Mouse (Mus musculus) heart, postnatal 10 days (tissue): ENCODE measurements at regions not wholly inside any gene's neighbourhood (a gene's known extent, or its start where the extent isn't known, plus 50 kb on each side); places are given as distances from the start of the nearest gene placed in this dataset.
A peak's percentile ranks its signal among the peaks of the same experiment; 100 is the strongest.

ENCODE experiments used
- DNase-seq, 2 experiments: peaks; one replicate each; pipeline ENCODE4 v3.0.0; 2021
- intact Hi-C: fragments of 180-260 bp; cut with DNase I; formaldehyde crosslinking; loops from one replicate; pipeline ENCODE4 v1.15.1; 2025

DNA sequence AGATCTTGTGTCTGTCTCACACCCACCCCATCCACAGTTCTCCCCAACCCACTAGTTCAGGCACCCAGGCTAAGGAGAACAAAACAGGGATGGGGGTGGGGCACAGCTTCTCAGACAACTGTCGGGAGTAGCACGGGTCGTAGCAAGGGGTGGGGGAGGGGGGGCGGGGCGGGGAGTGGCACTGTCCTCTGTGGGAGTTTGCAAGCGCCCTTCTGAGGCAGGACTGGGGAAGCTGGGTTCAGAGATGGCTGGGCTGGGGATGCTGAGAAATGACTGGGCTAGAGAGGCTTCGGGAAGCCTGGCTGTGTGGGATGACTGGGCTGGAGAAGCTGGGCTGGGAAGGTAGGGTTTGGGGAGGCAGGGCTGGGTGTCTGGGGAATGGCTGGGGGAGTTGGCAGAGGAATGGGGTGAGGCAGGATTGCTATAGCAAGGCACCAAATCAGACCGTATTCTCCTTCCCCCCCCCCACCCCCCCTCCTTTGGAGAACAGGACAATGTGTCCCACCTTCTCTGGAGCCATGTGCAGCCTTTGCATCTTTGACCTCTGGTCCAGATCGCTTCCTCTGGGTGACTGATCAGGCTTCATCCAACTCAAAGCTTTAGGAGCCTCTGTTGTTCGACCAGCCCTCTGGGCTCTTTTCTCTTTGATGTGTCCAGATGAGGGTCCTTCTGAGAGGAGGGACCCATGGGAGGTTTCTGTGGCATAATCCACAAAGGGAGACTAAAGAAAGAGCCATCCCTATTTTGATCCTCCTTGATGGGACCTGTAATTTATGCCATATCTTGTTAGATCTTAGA lies 131.2 kb upstream of the Jade1 start:
- intact Hi-C loops = no loop called here
- no peak for DNase-seq

DNA sequence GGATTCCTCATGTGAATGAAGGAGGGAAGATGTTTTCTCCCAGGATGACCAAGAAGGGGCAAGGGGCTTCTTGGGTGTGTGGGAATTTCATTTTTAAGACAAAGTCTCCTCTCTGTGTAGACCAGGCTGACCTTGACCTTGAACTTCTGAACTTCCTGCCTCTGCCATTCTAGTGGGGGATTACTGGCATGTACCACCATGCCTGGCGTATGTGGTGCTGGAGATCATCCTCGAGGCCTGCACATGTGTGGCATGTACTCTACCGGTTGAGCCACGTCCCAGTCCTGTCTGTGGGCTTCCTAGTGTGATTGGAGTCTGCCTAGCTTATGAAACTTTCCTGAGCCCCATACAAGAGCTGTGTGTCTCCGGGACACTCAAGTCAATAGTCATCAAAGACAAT lies 131.9 kb upstream of the Jade1 start:
- no peak for DNase-seq
- intact Hi-C loops = no loop called here

DNA sequence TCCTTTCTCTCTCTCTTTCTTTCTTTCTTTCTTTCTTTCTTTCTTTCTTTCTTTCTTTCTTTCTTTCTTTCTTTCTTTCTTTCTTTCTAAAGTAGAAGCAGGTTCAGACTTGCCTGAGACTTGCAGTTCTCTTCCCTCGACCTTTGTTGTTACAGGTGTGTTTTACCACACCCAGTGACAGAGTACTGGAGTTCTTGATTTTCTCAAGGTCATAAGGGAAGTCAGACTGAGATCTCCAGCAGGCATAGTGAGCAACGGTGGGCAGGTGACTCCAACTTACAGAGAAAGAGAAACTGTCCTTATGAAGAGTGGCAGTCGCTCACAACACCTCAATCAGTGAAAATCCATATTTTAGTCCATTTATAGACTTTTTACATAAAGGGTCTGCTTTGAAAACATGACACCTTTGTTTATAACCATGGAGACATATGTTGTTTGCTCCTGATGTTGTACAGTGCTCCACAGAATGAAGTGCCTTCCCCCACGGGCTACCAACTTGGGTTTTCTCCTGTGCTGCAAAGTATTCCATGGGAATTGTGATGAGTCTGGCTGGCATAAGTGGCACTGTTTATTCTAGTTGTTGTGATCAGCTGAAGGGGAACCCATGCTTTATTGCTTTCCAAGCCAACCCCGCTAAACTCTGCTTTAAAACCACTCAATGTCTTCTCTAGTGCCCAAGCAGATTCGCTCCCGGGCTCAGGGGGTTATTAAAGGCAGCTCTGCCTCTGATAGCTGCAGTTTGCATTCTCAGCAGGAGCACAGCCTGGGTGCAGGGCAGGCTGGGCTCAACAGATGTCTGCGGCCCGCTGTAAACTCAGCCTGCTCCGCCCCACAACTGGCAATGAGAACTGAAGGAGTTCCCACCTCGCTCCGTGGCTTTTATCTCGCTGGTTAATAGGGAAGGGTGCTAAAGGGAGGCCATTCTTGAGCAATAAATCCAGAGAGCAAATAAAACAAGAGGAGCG lies 132.6 kb upstream of the Jade1 start:
- intact Hi-C loops = no loop called here
- DNase-seq = peak; percentile 36 to 38

DNA sequence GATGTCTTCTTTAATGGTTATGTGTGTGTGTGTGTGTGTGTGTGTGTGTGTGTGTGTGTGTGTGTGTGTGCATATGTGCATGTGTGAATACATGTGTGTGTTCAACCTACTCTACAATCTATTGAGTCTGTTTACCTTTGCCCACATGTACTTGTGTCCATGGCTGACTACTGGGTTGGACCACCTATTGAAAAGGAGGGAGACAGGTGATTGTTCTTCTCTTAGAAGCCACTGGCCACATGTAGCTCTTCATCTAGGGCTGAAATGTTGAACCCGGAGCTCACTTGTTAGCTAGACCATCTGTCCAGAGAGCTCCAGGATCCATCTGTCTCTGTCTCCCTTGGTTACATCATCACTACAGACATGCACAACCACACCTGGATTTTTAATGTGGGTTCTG lies 141.8 kb upstream of the Jade1 start:
- DNase-seq = no peak
- intact Hi-C loops = no loop called here

DNA sequence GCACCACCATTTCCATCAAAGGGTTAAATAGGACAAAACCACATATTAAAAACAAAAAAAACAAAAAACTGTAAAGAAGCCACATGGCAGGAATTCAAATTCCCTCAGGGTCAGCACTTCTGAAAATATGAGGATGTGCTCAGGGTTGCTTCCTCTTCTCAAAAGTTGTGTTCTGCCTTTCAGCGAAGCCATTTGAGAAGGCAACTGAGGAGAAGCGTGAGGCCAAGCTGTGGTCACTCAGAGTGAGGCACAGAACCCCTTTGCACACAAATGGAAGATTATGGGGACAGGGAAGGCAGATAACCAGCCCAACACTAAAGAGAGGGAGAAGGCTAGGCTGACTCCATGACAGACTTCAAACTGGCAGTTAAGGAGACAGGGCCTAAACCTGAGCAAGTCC lies 142.8 kb upstream of the Jade1 start:
- intact Hi-C loops = no loop called here

DNA sequence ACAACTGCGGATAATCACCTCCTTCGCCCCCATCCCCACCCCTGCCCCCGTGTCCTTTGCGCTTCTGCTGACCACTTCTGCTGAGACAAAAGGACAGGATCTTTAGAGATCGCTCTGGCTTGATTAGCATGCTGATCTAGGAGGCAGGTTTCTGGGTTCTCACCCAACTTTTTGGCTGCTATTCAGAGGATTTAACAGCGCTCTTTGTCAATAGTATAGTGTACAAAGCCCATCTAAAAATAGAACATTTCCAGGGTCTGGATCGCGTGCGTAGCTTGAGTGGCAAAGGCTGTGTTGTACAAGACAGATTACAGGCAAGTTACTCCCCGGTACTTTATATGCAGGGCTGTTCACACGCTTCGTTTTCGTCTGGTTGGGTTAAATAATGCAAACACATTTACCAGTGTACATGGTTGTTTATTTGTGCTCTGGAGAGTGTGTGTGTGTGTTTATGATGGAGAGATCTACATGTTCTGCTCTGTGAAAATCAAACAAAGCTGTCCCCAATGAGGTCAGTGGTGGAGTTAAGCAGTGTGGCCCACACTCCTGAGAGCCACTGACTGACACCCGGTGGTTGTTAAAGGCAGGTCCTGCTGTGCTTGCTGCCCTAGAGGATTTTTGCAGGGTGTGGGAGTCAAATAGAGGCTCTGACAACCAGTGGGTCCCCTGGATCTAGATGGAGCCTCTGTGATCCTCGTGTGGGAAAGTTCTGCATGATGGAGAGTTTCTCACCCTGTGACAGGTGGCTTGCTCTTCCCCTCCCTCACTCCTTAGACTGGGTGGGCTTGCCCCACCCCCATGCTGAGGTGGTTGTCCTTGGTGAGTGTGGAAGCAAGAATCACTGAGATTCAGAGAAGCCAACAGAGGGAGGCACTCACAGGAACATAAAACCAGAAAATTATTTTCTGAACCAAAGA lies 146.5 kb upstream of the Jade1 start:
- DNase-seq = peak; percentile 46 to 55
- intact Hi-C loops = loop anchor here (5.0 to 10.0 kb wide), 3 partner anchors 42 to 324 kb away; partner anchors contain the start of gene Pgrmc2

More for the DNA sequence above, 142.8 kb upstream of the Jade1 start:
- no peak for DNase-seq

DNA sequence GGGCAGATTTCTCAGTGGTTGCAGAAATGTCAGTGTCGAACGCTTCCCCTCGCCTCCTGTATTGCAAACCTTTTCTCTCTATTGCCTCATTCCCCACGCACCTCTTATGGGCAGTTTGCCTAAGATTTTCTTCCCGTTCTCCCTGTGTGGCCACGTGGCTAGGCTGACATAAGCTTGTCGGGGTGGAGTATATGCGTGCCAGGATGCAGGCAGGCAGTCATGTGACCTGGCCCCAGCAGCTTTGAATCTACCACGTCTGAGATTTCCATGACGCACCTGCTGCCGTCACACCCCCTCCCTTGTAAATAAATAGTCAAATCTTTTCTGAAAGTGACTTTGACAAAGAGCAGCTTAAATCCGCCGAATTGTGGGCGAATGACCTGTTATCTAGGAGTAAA lies 147.1 kb upstream of the Jade1 start:
- intact Hi-C loops = loop anchor here (5.0 to 10.0 kb wide), 3 partner anchors 41 to 324 kb away; partner anchors contain the start of gene Pgrmc2
- peak; percentile 72 to 80 for DNase-seq

DNA sequence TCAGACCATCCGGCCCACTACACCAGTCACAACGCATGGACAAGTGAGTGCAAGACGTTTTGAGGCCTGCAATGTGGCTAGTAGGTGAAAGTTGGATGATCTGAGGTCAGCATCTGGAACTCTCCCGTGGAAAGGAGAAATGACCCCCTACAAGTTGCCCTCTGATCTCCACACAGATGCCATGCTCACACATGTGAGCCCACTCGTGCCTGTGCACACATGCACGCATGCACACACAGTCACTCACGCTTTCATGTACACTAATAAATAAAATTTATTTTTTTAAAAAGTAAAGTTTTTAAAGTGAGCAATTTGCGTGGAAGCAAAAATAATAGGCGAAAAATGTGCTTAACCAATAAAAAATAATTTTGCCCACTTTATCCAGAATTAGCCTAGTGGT lies 147.5 kb upstream of the Jade1 start:
- intact Hi-C loops = loop anchor here (5.0 to 10.0 kb wide), 3 partner anchors 41 to 323 kb away; partner anchors contain the start of gene Pgrmc2

DNA sequence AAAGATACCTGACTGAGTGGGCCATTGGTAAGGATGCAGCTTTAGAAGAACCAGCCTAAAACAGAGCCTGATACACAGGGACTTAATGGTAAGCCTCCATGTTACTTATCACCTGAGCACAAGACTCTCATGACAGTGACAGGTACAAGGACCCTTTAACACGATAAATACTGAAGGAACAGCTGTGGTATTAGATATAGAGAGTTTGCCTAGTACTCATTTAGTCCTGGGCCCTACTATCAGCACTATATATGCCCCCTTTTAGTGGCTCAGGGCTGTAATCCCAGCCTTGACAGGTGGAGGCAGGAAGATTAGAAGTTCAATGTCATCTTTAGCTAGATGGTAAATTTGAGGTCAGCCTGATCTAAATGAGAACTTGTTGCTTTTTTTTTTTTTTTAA lies 148.0 kb upstream of the Jade1 start:
- intact Hi-C loops = loop anchor here (5.0 to 10.0 kb wide), 3 partner anchors 40 to 323 kb away; partner anchors contain the start of gene Pgrmc2
- no peak for DNase-seq

More for the DNA sequence above, 147.5 kb upstream of the Jade1 start:
- DNase-seq = no peak

DNA sequence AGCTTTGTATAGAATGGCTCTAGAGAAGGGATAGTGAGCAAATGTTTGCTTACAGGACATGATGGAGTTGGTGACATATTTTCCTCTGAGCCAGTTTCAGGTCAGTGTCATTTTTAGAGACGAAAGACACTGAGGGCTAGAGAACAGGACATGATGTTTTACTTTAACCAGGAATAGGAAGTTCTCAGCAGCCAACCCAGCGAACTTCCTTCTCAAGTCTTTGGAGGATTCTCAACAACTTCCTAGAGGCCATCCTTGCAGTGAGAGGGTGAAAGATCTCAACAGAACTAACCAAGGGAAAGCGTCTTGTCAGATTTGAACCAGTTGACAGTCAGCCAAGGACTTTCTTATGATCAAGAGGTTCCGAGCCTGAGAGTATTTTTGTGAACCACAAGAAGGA lies 153.7 kb upstream of the Jade1 start:
- intact Hi-C loops = loop anchor here (10.0 kb wide), 1 partner anchor 317 kb away; the partner anchor contains the start of gene Pgrmc2
- DNase-seq = no peak

DNA sequence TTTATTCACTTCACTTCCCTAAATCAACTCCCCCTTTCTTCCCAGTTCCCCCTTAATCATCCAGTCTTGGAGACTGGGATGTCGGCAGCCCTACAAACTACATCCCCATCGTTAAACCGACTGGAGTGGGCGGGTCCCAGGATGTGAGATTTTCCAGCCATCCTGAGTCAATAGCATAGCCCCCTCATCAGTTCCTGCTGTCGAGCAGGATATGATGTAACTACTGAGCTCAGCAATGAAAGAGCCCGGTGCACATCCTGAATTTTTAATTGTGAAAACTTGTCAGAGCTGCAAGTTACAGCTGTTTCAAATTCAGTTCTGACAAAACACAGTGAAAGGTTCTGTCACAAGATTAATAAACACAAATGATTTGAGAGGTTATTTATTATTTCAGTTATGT lies 165.7 kb upstream of the Jade1 start:
- intact Hi-C loops = no loop called here
- peak in 1 of 2 experiments; percentile 20 for DNase-seq

DNA sequence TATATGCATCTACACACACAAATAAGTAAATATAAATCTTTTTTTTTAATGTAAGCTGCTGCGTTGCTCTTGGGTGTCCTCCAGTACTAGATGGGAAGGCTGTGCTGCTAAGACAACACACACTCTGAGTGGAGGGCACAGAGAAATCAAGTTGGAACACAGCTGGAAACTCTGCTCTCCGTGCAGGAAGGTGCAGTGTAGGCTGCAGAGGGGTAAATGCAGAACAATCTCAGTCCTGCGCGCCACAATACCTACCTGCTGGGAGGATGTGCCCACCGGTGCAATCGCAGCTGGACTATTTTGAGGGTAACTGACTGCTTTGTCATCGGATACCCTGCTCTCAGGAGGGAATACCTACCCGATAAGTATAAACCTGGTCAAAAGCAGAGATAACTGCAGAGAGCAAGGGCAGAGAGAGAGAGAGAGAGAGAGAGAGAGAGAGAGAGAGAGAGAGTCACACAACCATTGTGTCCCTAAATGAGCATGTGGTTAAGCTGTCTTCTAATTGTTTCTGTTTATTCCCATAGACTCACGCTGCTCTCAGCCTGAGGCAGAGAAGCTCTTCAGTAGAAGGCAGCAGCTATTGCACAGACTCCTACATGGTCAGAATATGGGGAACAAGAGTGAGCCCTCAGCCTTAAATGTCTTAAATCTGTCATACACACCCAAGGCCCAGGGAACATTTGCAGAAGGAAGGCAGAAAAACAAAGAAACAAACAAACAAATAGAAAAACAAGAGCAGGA lies 167.9 kb upstream of the Jade1 start:
- DNase-seq = no peak
- intact Hi-C loops = no loop called here

DNA sequence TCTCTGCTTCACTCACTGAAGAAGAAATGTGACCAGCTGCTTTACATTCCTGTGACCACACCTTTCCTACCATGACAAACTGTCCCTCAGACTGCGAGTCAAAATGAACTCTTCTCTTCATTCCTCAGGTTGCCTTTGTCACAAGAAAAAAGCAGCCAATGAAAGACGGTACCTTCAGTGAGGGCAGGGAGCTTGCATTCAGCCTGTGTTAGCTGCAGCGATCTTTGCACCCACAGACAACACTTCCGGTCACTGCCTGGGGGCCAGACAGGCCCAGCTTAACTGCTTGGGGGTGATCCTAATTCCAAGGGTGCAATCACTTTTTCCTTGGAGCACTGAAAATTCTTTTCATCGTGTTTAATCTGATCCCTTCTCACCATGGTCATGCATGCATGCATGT lies 169.2 kb upstream of the Jade1 start:
- intact Hi-C loops = no loop called here
- no peak for DNase-seq

DNA sequence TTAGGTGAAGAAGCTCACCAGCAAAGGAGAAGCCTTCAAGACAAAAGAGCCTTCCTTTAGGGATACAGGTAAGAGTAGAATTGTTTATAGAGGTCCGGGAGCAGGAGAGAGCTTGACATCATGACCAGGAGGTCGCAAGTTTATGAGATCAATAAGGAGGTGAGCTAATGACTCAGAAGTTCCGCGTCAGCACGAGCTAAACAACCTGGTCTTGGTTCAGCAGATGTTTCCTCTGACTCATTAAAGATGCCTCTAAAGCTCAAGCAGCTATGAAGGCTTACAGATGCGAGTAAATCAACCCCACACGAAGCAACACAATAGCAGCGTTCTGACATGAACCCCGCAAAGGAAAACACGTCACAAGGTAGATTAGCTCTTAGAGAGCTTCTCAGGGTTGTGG lies 171.1 kb upstream of the Jade1 start:
- intact Hi-C loops = no loop called here
- peak in 1 of 2 experiments; percentile 25 for DNase-seq

DNA sequence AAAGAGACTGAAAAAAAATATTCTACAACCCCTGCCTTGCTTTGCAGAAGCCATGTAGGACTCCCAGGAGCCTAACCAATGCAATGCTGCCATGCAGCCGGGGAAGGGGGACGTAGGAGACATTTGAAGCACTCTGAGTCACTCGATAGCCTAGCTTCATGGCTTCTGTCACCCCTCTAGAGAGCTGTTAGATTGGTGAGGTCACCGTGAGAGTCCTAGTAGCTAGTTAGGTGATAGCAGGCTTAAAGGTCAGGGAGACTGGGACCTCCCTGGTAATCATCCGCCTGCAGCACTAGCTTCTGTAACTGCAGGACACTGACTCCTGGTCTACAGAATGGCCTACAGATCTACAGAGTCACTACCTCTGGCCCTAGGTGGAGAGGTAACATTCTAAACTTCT lies 177.0 kb upstream of the Jade1 start:
- no peak for DNase-seq
- intact Hi-C loops = no loop called here

DNA sequence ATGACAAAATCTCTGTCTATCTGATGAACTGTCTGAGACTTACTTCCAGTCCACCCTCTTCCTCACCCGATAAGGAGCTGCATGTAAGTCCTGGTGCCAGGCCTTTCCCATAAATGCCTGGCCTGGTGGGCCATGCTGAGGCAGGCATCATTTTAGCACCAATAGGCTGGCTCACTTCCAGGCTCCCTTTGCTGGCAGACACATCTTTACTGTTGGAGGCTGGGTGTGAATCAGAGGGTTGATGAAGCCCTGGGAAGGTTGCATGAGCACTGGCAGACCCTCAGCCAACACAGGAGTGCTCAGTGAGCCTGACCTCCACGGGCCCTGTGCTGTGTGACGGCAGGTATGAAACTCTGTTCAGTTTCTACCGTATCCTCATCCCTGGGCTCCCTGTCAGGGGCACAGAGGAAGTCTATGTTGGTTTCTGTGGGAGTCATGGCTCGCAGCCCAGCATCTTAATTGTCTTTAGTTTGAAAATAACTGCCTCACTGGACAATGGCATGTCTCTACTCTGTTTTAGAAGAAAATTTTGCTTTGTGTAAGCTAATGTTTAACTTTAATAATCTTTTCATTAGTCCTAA lies 177.6 kb upstream of the Jade1 start:
- intact Hi-C loops = no loop called here
- peak; percentile 32 to 49 for DNase-seq

DNA sequence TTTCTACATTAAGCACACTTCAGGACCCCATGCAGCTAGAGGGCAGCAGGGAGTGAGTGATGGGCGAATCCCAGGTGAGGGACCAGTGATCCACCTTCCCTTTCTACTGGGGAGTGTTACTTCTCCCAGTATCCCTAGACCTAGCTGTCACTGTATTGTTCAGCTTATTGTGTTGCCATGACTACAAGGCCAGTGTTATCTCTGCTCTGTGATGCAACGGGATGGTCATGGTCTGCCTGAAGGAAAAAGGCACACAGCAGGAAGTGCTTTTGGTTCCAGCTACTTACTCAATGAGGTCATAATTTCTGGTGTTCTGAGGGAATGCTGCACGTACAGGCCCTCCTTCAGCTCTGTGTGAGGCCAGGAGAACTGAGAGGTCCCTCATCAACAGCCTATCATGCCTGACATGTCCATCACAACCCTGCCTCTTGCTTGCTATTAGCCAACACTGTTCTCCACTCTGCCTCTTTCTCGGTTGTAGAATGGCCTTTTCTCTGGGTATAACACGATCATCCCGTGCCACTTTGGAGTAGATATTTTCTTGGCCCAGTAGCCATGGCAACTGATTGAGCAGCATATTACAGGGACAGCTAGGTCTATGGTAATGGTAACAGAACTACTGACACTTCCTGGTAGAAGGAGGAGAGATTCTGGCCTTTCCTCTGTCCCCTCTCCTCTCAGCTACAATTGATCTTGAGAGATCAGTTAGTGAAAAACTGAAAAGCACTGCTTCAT lies 178.5 kb upstream of the Jade1 start:
- DNase-seq = peak; percentile 48 to 55
- intact Hi-C loops = no loop called here

DNA sequence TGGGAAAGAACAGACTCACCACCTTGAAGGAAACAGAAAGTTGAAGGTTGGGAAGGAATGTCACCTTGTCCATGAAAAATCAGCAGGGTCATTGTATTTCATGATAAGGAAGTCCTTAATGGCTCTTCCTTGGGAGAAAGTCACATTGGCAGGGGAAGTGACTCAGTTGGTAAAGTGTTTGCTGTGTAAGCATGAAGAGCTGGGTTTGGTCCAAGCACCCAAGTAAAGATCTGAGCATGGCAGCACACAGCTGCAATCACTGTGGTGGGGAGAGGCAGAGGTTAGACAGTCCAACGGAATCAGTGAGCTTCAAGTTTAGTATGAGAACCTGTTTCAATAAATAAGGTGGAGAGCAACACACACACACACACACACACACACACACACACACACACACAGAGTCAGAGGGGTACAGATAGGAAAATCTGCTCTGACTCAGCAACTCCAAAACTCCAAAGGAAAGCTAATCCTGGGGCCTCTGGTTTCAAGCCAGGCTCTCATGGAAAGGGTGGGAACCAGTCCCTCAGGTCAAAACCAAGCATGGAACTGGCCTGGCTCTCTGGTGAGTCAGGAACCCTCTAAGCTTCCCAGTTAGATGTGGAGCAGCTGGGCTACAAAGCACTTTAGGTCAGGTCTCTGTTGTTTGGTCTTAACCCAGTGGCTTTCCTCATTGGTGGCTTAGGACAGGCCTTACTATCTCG lies 180.2 kb upstream of the Jade1 start:
- DNase-seq = peak in 1 of 2 experiments; percentile 28
- intact Hi-C loops = no loop called here
